Mouse (Mus musculus): ENCODE data around the gene Wdr63. TPM values are rescaled to one million over a fixed set of nuclear protein-coding genes. Genes with fewer than 3 reads are reported as not detected.

Wdr63 gene
- 0.21 and 0.37 TPM in 2 replicates for polyA plus RNA-seq (2015; fragmentation: Nextera tagmentation; extraction: Ambion mirVana)

GRCm38 (mm10) chr3:146107921-146108571 is at the start of gene Wdr63:
Wdr63 (minus strand) TSS chr3:146108130.
- Histone ChIP-seq H3K27ac (no peak within 1 kb of the TSS), H3K27me3 (ENCODE audit: insufficient read depth, low read length) (no peaks in the 10 kb centered on the region), H3K4me1 (replicated peaks; ENCODE audit: insufficient read depth, low read length) (no peaks in the 10 kb centered on the region), H3K36me3 (ENCODE audit: insufficient read depth, low read length) (no peaks in the 10 kb centered on the region), H3K9ac (ENCODE audit: low read depth, low read length) (no peak within 1 kb of the TSS), H3K9me3 (replicated peaks; ENCODE audit: low read length) (no peaks in the 10 kb centered on the region), H3K4me2 (ENCODE audit: low read length) (peak within 1 kb of the TSS; percentile 81), H3K4me3 (replicated peaks; ENCODE audit: low read depth, low read length) (peak within 1 kb of the TSS; percentile 29)
- DNase-seq (ENCODE audit: low spot score) (peak; percentile 93), ATAC-seq (replicated peaks; ENCODE audit: low FRiP score, low read depth) (peak; percentile 94)
- WGBS = 14% methylated on average over 18 of the region's 18 CpGs
- no peak for TF ChIP-seq CTCF (IDR thresholded peaks at IDR 0.05; ENCODE audit: low read depth)

GRCm38 (mm10) chr3:146156811-146157210 is 48.9 kb upstream of the Wdr63 start:
- Histone ChIP-seq H3K27me3 (ENCODE audit: insufficient read depth, low read length) (0 out of 2 replicates have a peak, but pooled peaks cover 1% of the 10 kb centered on the region), H3K27ac (no peak overlapping the region), H3K36me3 (ENCODE audit: insufficient read depth, low read length) (no peaks in the 10 kb centered on the region), H3K9me3 (replicated peaks; ENCODE audit: low read length) (no peaks in the 10 kb centered on the region), H3K4me1 (replicated peaks; ENCODE audit: insufficient read depth, low read length) (no peaks in the 10 kb centered on the region), H3K4me3 (replicated peaks; ENCODE audit: low read depth, low read length) (no peak overlapping the region), H3K9ac (ENCODE audit: low read depth, low read length) (no peak overlapping the region), H3K4me2 (ENCODE audit: low read length) (no peak overlapping the region)
- WGBS = 64% methylated on average over 2 of the region's 2 CpGs
- TF ChIP-seq CTCF (IDR thresholded peaks at IDR 0.05; ENCODE audit: low read depth) = no peak
- DNase-seq (ENCODE audit: low spot score) (no peak), ATAC-seq (replicated peaks; ENCODE audit: low FRiP score, low read depth) (no peak)

GRCm38 (mm10) chr3:146155628-146156576 is 48.0 kb upstream of the Wdr63 start:
- H3K27ac ChIP-seq = no peak overlapping the region
- 0 out of 2 replicates have a peak, but pooled peaks cover 3% of the 10 kb centered on the region for H3K27me3 ChIP-seq (ENCODE audit: insufficient read depth, low read length)
- ATAC-seq (replicated peaks; ENCODE audit: low FRiP score, low read depth) (no peak), DNase-seq (ENCODE audit: low spot score) (no peak)
- no peak overlapping the region for H3K4me2 ChIP-seq (ENCODE audit: low read length)
- no peaks in the 10 kb centered on the region for H3K36me3 ChIP-seq (ENCODE audit: insufficient read depth, low read length)
- no peaks in the 10 kb centered on the region for H3K9me3 ChIP-seq (replicated peaks; ENCODE audit: low read length)
- WGBS = 71% methylated on average over 13 of the region's 13 CpGs
- no peak for TF ChIP-seq CTCF (IDR thresholded peaks at IDR 0.05; ENCODE audit: low read depth)
- H3K9ac ChIP-seq (ENCODE audit: low read depth, low read length) = no peak overlapping the region
- no peak overlapping the region for H3K4me3 ChIP-seq (replicated peaks; ENCODE audit: low read depth, low read length)
- H3K4me1 ChIP-seq (replicated peaks; ENCODE audit: insufficient read depth, low read length) = no peaks in the 10 kb centered on the region

- Histone ChIP-seq H3K9me3 (replicated peaks; ENCODE audit: low read length) (no peaks in the 10 kb centered on the region), H3K27ac (no peak overlapping the region), H3K27me3 (ENCODE audit: insufficient read depth, low read length) (0 out of 2 replicates have a peak, but pooled peaks cover 3% of the 10 kb centered on the region), H3K4me3 (replicated peaks; ENCODE audit: low read depth, low read length) (no peak overlapping the region), H3K9ac (ENCODE audit: low read depth, low read length) (no peak overlapping the region), H3K4me2 (ENCODE audit: low read length) (no peak overlapping the region), H3K36me3 (ENCODE audit: insufficient read depth, low read length) (no peaks in the 10 kb centered on the region), H3K4me1 (replicated peaks; ENCODE audit: insufficient read depth, low read length) (peaks cover 10% of the 10 kb centered on the region; the same call in 1 of the 2 replicates)
- WGBS = 27% methylated on average over 12 of the region's 12 CpGs
- ATAC-seq (replicated peaks; ENCODE audit: low FRiP score, low read depth) (no peak), DNase-seq (ENCODE audit: low spot score) (no peak)
- no peak for TF ChIP-seq CTCF (IDR thresholded peaks at IDR 0.05; ENCODE audit: low read depth)
Measured at GRCm38 (mm10) chr3:146153862-146154611, 46.1 kb upstream of the Wdr63 start.

GRCm38 (mm10) chr3:146152913-146153312 is 45.0 kb upstream of the Wdr63 start:
- peaks cover 10% of the 10 kb centered on the region; the same call in 1 of the 2 replicates for H3K4me1 ChIP-seq (replicated peaks; ENCODE audit: insufficient read depth, low read length)
- no peaks in the 10 kb centered on the region for H3K9me3 ChIP-seq (replicated peaks; ENCODE audit: low read length)
- no peak for TF ChIP-seq CTCF (IDR thresholded peaks at IDR 0.05; ENCODE audit: low read depth)
- no peak overlapping the region for H3K4me3 ChIP-seq (replicated peaks; ENCODE audit: low read depth, low read length)
- ATAC-seq (replicated peaks; ENCODE audit: low FRiP score, low read depth) = no peak
- H3K9ac ChIP-seq (ENCODE audit: low read depth, low read length) = no peak overlapping the region
- no peak overlapping the region for H3K4me2 ChIP-seq (ENCODE audit: low read length)
- H3K36me3 ChIP-seq (ENCODE audit: insufficient read depth, low read length) = no peaks in the 10 kb centered on the region
- WGBS = 93% methylated on average over 2 of the region's 2 CpGs
- DNase-seq (ENCODE audit: low spot score) = no peak
- H3K27ac ChIP-seq = no peak overlapping the region
- 0 out of 2 replicates have a peak, but pooled peaks cover 3% of the 10 kb centered on the region for H3K27me3 ChIP-seq (ENCODE audit: insufficient read depth, low read length)
